Mouse (Mus musculus) MEL (cell line): ENCODE measurements around the gene Pck2. TPM values are rescaled to one million over a fixed set of nuclear protein-coding genes. Genes with fewer than 3 reads are reported as not detected.
A peak's percentile ranks its signal among the peaks of the same experiment; 100 is the strongest.

Source experiments
- DNase-seq: peaks from one replicate; pipeline ENCODE4 v3.0.0; 2011; ENCODE audit warnings: low read depth, low spot score
- H3K27ac ChIP-seq: 2 replicates; pipeline ENCODE4 v1.5.1; 2012; ENCODE audit warnings: low read depth, mild to moderate bottlenecking, control low read depth, low read length, moderate library complexity; ENCODE audit not compliant: control insufficient read depth
- H3K27me3 ChIP-seq, 2 experiments: fragments of 150-350 bp in 1 of 2; sonication (generic) in 1 of 2; 2 replicates each; pipeline ENCODE4 v1.6.1; 2012; ENCODE audit warnings: low read length in 2 of 2, mild to moderate bottlenecking in 2 of 2, improper control_type of control experiment in 1 of 2, moderate library complexity in 1 of 2; ENCODE audit not compliant: insufficient read depth in 2 of 2, control insufficient read depth in 1 of 2
- H3K36me3 ChIP-seq, 2 experiments: 2 replicates each; pipeline ENCODE4 v1.6.1; 2012 to 2014; ENCODE audit warnings: low read length in 2 of 2, improper control_type of control experiment in 1 of 2, inconsistent platforms in 1 of 2, mild to moderate bottlenecking in 1 of 2; ENCODE audit not compliant: insufficient read depth in 2 of 2, control insufficient read depth in 1 of 2
- H3K4me1 ChIP-seq, 2 experiments: fragments of 150-350 bp in 1 of 2; sonication (generic) in 1 of 2; 2 replicates each; pipeline ENCODE4 v1.6.1; 2012; ENCODE audit warnings: low read length in 2 of 2, improper control_type of control experiment in 1 of 2, mild to moderate bottlenecking in 1 of 2; ENCODE audit not compliant: insufficient read depth in 2 of 2, control insufficient read depth in 1 of 2
- H3K4me3 ChIP-seq, 2 experiments: fragments of 150-350 bp in 1 of 2; sonication (generic) in 1 of 2; 2 replicates each; pipeline ENCODE4 v1.5.1; 2012; ENCODE audit warnings: low read depth in 2 of 2, low read length in 2 of 2, mild to moderate bottlenecking in 2 of 2, moderate library complexity in 2 of 2, control low read depth in 1 of 2, improper control_type of control experiment in 1 of 2; ENCODE audit not compliant: control insufficient read depth in 1 of 2, insufficient read depth in 1 of 2
- H3K79me2 ChIP-seq: 2 replicates; pipeline ENCODE4 v1.6.1; 2012; ENCODE audit warnings: mild to moderate bottlenecking, low read length, moderate library complexity; ENCODE audit not compliant: control insufficient read depth, poor library complexity, insufficient read depth
- H3K9ac ChIP-seq: 2 replicates; pipeline ENCODE4 v1.6.1; 2012; ENCODE audit warnings: low read depth, mild to moderate bottlenecking, control low read depth, low read length, moderate library complexity; ENCODE audit not compliant: control insufficient read depth, poor library complexity, severe bottlenecking
- H3K9me3 ChIP-seq: fragments of 150-350 bp; sonication (generic); replicated peaks from 2 replicates; pipeline ENCODE4 v1.6.1; 2012; ENCODE audit warnings: mild to moderate bottlenecking, low read length, improper control_type of control experiment, moderate library complexity; ENCODE audit not compliant: insufficient read depth
- CHD1 ChIP-seq: IDR thresholded peaks from 2 replicates; pipeline ENCODE4 v1.6.1; 2012; ENCODE audit warnings: low read depth, mild to moderate bottlenecking, inconsistent platforms, low read length, improper control_type of control experiment
- CTCF ChIP-seq, 3 experiments: IDR thresholded peaks in 2 of 3; conservative IDR thresholded peaks in 1 of 3; 2 replicates each; pipeline ENCODE4 v1.5.1; 2011 to 2012; ENCODE audit warnings: low read length in 3 of 3, low read depth in 2 of 3, mild to moderate bottlenecking in 2 of 3, improper control_type of control experiment in 1 of 3, inconsistent platforms in 1 of 3, mixed read lengths in 1 of 3, moderate library complexity in 1 of 3; ENCODE audit not compliant: control insufficient read depth in 1 of 3, insufficient read depth in 1 of 3, poor library complexity in 1 of 3, severe bottlenecking in 1 of 3
- ELF1 ChIP-seq: IDR thresholded peaks from 2 replicates; pipeline ENCODE4 v1.6.1; 2014; ENCODE audit warnings: low read depth, mild to moderate bottlenecking, inconsistent platforms, low read length, improper control_type of control experiment, moderate library complexity
- EP300 ChIP-seq, 2 experiments: IDR thresholded peaks; 2 replicates each; pipeline ENCODE4 v1.6.1; 2011; ENCODE audit warnings: improper control_type of control experiment in 2 of 2, low read length in 2 of 2, low read depth in 1 of 2, mild to moderate bottlenecking in 1 of 2
- GABPA ChIP-seq: IDR thresholded peaks from 2 replicates; pipeline ENCODE4 v1.6.1; 2012; ENCODE audit warnings: low read depth, mild to moderate bottlenecking, inconsistent platforms, low read length, improper control_type of control experiment, moderate library complexity
- GATA1 ChIP-seq: IDR thresholded peaks from 2 replicates; pipeline ENCODE4 v1.6.1; 2011; ENCODE audit warnings: low read depth, low read length, improper control_type of control experiment
- HCFC1 ChIP-seq: IDR thresholded peaks from 2 replicates; pipeline ENCODE4 v1.6.1; 2012; ENCODE audit warnings: low read depth, mild to moderate bottlenecking, inconsistent platforms, low read length, improper control_type of control experiment, moderate library complexity
- MAFK ChIP-seq: IDR thresholded peaks from 2 replicates; pipeline ENCODE4 v1.6.1; 2011; ENCODE audit warnings: low read depth, mild to moderate bottlenecking, low read length, improper control_type of control experiment, borderline replicate concordance
- MAX ChIP-seq: IDR thresholded peaks from 2 replicates; pipeline ENCODE4 v1.6.1; 2011; ENCODE audit warnings: low read length, improper control_type of control experiment
- MAZ ChIP-seq: IDR thresholded peaks from 2 replicates; pipeline ENCODE4 v1.6.1; 2012; ENCODE audit warnings: low read depth, mild to moderate bottlenecking, inconsistent platforms, low read length, improper control_type of control experiment
- MEF2A ChIP-seq: IDR thresholded peaks from 2 replicates; pipeline ENCODE4 v1.6.1; 2014; ENCODE audit warnings: low read depth, mild to moderate bottlenecking, inconsistent platforms, low read length, improper control_type of control experiment; ENCODE audit not compliant: poor library complexity, insufficient replicate concordance, severe bottlenecking; ENCODE audit errors: extremely low read depth
- MXI1 ChIP-seq: IDR thresholded peaks from 2 replicates; pipeline ENCODE4 v1.6.1; 2011; ENCODE audit warnings: mild to moderate bottlenecking, low read depth, low read length, improper control_type of control experiment
- MYB ChIP-seq: IDR thresholded peaks from 2 replicates; pipeline ENCODE4 v1.6.1; 2011; ENCODE audit warnings: mild to moderate bottlenecking, low read depth, low read length, improper control_type of control experiment
- NELFE ChIP-seq: IDR thresholded peaks from 2 replicates; pipeline ENCODE4 v1.6.1; 2011; ENCODE audit warnings: low read depth, low read length, improper control_type of control experiment
- NRF1 ChIP-seq: IDR thresholded peaks from 2 replicates; pipeline ENCODE4 v1.6.1; 2014; ENCODE audit warnings: low read depth, mild to moderate bottlenecking, inconsistent platforms, low read length, improper control_type of control experiment, moderate library complexity; ENCODE audit not compliant: poor library complexity, insufficient read depth, severe bottlenecking
- POLR2A ChIP-seq, 2 experiments: IDR thresholded peaks; 2 replicates each; pipeline ENCODE4 v1.6.1; 2011 to 2012; ENCODE audit warnings: low read length in 2 of 2, mild to moderate bottlenecking in 2 of 2, control low read depth in 1 of 2, improper control_type of control experiment in 1 of 2, low read depth in 1 of 2, moderate library complexity in 1 of 2; ENCODE audit not compliant: control insufficient read depth in 1 of 2, insufficient read depth in 1 of 2, poor library complexity in 1 of 2
- RCOR1 ChIP-seq: IDR thresholded peaks from 2 replicates; pipeline ENCODE4 v1.6.1; 2012; ENCODE audit warnings: low read depth, mild to moderate bottlenecking, inconsistent platforms, low read length, improper control_type of control experiment
- SIN3A ChIP-seq: IDR thresholded peaks from 2 replicates; pipeline ENCODE4 v1.6.1; 2012; ENCODE audit warnings: low read length, improper control_type of control experiment, inconsistent platforms
- TCF12 ChIP-seq: IDR thresholded peaks from 2 replicates; pipeline ENCODE4 v1.6.1; 2014; ENCODE audit warnings: low read depth, mild to moderate bottlenecking, inconsistent platforms, low read length, improper control_type of control experiment, moderate library complexity
- UBTF ChIP-seq: IDR thresholded peaks from 2 replicates; pipeline ENCODE4 v1.6.1; 2012; ENCODE audit warnings: low read depth, mild to moderate bottlenecking, inconsistent platforms, low read length, improper control_type of control experiment, moderate library complexity, borderline replicate concordance; ENCODE audit not compliant: insufficient read depth
- USF1 ChIP-seq: IDR thresholded peaks from 2 replicates; pipeline ENCODE4 v1.6.1; 2014; ENCODE audit warnings: low read depth, mild to moderate bottlenecking, inconsistent platforms, low read length, improper control_type of control experiment, moderate library complexity
- USF2 ChIP-seq, 2 experiments: IDR thresholded peaks; 2 replicates each; pipeline ENCODE4 v1.6.1; 2011 to 2012; ENCODE audit warnings: improper control_type of control experiment in 2 of 2, low read length in 2 of 2, borderline replicate concordance in 1 of 2, inconsistent platforms in 1 of 2, low read depth in 1 of 2, mild to moderate bottlenecking in 1 of 2; ENCODE audit not compliant: insufficient read depth in 1 of 2
- ZNF384 ChIP-seq: IDR thresholded peaks from 2 replicates; pipeline ENCODE4 v1.6.1; 2012; ENCODE audit warnings: low read depth, mild to moderate bottlenecking, inconsistent platforms, low read length, improper control_type of control experiment
- polyA plus RNA-seq, 2 experiments: library from polyadenylated mRNA; stranded (reverse) in 1 of 2; unstranded in 1 of 2; fragments of >175 nt in 1 of 2; fragments of >200 nt in 1 of 2; gene quantifications; 2 replicates each; pipeline versions ENCODE4 v1.2.1 to v1.2.4; 2012; ENCODE audit warnings: low replicate concordance in 2 of 2, low read depth in 1 of 2; ENCODE audit not compliant: insufficient read length in 2 of 2, insufficient read depth in 1 of 2, missing spikeins in 1 of 2
- total RNA-seq: library from RNA; depleted of rRNA; stranded (reverse); fragments of 300-350 nt; gene quantifications from 2 replicates; pipeline ENCODE4 v1.2.3, GENCODE M21; 2012

Gene Pck2
- total and polyA plus RNA-seq, 3 experiments = 17.0 to 103 (median 63.7) TPM

DNA sequence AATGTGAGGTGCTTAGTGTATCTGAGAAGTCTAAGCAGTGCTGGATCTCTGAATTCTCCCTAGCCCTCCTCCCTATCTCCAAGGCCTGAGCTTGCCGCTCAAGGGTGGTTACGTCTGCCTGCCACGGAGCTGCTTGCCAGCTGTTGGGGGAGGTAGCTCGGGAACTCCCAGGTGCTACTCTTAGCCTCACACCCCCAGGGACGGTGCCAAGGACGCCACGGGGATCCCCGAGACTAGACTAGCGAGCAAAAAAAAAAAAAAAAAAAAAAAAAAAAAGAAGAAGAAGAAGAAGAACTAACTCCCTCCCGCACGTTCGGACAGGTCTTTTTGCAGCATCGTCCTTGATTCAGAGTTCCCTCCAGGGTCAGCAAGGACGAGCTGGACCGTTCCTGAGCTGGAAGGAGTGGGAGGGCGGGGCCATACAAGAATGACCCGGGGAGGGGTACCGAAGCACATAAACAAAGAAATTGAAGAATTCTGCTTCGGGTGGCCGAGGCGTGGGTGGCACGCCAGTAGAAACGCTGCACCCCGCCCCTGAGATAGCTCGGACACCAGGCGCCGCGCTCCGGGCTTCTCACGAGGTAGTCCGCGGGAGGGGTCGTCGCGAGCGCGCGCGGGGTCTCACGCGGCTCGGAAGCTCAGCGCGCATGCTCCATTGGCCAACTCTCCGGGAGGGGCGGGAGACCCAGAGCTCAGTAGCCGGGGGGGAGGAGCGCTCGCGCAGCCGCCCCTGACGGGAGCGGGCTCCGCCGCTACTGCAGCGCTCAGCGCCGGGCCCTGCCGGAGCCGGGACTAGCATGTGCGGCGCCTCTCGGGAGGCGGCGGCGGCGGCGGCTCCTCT is 49.5 kb upstream of the Pck2 start, which contains the start of gene Carmil3:
Gene Carmil3, plus strand, starts transcription at position 291 of the 841 bp plus-strand sequence.
- peak within 1 kb of the TSS; percentile 67 for H3K9ac ChIP-seq
- TF ChIP-seq ZNF384 (peak; percentile 89), NRF1 (peak; percentile 63), UBTF (no peak), MYB (no peak), EP300 (IDR thresholded peaks at IDR 0.05; ENCODE audit: low read depth in 1 of 2, low read length in 2 of 2) (no peak), USF1 (no peak), MXI1 (no peak), NELFE (no peak), GABPA (no peak), MAX (no peak), POLR2A (IDR thresholded peaks at IDR 0.05; ENCODE audit: control insufficient read depth in 1 of 2, insufficient read depth in 1 of 2, low read depth in 1 of 2, low read length in 2 of 2, poor library complexity in 1 of 2) (no peak), MEF2A (no peak)
- H3K27me3 ChIP-seq = no peaks in the 10 kb centered on the region
- H3K79me2 ChIP-seq = no peaks in the 10 kb centered on the region
- DNase-seq = peak; percentile 54
- H3K4me1 ChIP-seq = peaks cover 0 to 10% of the 10 kb centered on the region in 2 experiments; a peak in 2 of 4 replicates
- no peaks in the 10 kb centered on the region for H3K9me3 ChIP-seq
- no peak within 1 kb of the TSS for H3K27ac ChIP-seq
- peak within 1 kb of the TSS; percentile 61 to 67 for H3K4me3 ChIP-seq
- peaks cover 0 to 5% of the 10 kb centered on the region in 2 experiments; a peak in 2 of 4 replicates for H3K36me3 ChIP-seq

DNA sequence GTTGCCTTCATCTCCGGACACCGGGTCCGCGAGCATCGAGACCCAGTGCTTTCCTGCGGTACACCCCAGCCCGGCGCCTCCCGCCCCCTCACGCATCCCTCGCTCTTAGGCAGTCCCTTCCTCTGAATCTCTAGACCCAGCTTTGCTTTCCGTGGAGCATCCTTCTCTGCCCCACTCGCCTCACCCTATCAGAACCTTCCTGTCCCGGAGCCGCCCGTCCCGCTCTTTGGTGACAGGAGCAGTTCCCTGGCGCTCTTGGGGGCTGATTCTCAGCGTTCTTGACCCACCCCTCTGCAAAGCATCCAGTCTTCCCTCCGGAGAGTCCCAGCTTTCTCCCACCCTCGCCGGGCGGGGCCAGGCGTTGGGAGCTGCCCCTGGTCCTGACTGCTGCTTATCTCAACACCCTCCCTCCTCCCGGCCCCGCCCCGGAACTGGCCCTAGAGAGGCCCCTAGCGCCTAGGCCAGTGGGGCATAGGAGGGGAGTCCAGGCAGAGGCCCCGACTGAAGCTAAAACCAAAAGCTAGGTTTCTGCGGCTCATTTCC is 48.7 kb upstream of the Pck2 start:
- peaks cover 0 to 5% of the 10 kb centered on the region in 2 experiments; a peak in 2 of 4 replicates for H3K36me3 ChIP-seq
- TF ChIP-seq NELFE (0 out of 2 replicates have a peak, but pooled peaks have one; percentile 16), RCOR1 (0 out of 2 replicates have a peak, but pooled peaks have one; percentile 47), TCF12 (no peak), USF2 (IDR thresholded peaks at IDR 0.05; ENCODE audit: borderline replicate concordance in 1 of 2, insufficient read depth in 1 of 2, low read depth in 1 of 2, low read length in 2 of 2) (no peak), ELF1 (0 out of 2 replicates have a peak, but pooled peaks have one; percentile 35), SIN3A (peak; percentile 92), MAZ (peak; percentile 95), CTCF (IDR thresholded peaks at IDR 0.05 in 2 of 3, conservative IDR thresholded peaks at IDR 0.05 in 1 of 3; ENCODE audit: control insufficient read depth in 1 of 3, insufficient read depth in 1 of 3, low read depth in 2 of 3, low read length in 3 of 3, poor library complexity in 1 of 3, severe bottlenecking in 1 of 3) (peak in 1 of 3 experiments; percentile 7; a peak in 1 of 6 replicates), CHD1 (no peak), EP300 (IDR thresholded peaks at IDR 0.05; ENCODE audit: low read depth in 1 of 2, low read length in 2 of 2) (peak; percentile 14 to 44; a peak in 2 of 4 replicates), GATA1 (peak; percentile 46; the same call in 1 of the 2 replicates), HCFC1 (peak; percentile 33; the same call in 1 of the 2 replicates), MAFK (no peak), MXI1 (peak; percentile 69)
- peaks cover 0 to 10% of the 10 kb centered on the region in 2 experiments; a peak in 2 of 4 replicates for H3K4me1 ChIP-seq
- H3K9me3 ChIP-seq = no peaks in the 10 kb centered on the region
- H3K4me3 ChIP-seq = peak overlapping the region; percentile 45 to 67
- no peaks in the 10 kb centered on the region for H3K27me3 ChIP-seq
- H3K9ac ChIP-seq = peak overlapping the region; percentile 67
- no peaks in the 10 kb centered on the region for H3K79me2 ChIP-seq
- DNase-seq = peak; percentile 73
- H3K27ac ChIP-seq = no peak overlapping the region
